Mouse (Mus musculus) olfactory bulb, adult 2 months (tissue): ENCODE results near the gene Mmadhc.

Experiments used
- CTCF ChIP-seq: fragments of 200-500 bp; IDR thresholded peaks from 2 replicates; pipeline ENCODE4 v1.5.1; 2012; ENCODE audit warnings: low read depth, mild to moderate bottlenecking, low read length, moderate library complexity; ENCODE audit not compliant: insufficient read depth
- POLR2A ChIP-seq: fragments of 200-500 bp; IDR thresholded peaks from 2 replicates; pipeline ENCODE4 v1.6.1; 2012; ENCODE audit warnings: mild to moderate bottlenecking, low read depth, low read length, moderate library complexity; ENCODE audit not compliant: insufficient read depth

- TF ChIP-seq CTCF (no peak), POLR2A (no peak)
Measured at GRCm38 (mm10) chr2:50264059-50264458, 32.5 kb downstream of the Mmadhc start.
